Mouse (Mus musculus): ENCODE measurements around the gene Polr3g.
"Not testable (repeated sequence)": the region's sequence is repeated elsewhere in the genome, so short reads cannot be mapped to it uniquely, and the experiment has no call there.

Gene Polr3g

DNA sequence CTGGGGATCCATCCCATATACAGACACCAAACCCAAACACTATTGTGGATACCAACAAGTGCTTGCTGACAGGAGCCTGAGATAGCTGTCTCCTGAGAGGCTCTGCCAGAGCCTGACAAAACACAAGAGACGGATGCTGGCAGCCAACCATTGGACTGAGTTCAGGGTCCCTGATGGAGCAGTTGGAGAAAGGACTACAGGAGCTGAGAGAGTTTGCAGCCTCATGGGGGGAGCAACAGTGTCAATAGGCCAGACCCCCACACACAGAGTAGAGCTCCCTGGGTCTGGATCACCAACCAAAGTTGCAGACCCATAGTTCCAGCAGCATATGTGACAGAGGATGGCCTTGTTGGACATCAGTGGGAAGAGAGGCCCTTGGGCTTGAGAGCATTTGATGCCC, 83.0 kb downstream of the Polr3g start:
- DNase-seq = not testable (repeated sequence)
